8 mouse cellular contexts compared by ENCODE assay signal in genomic region chr15:89177576-89178259, GRCm38 (mm10). TPM values are rescaled to one million over a fixed set of nuclear protein-coding genes. Genes with fewer than 3 reads are reported as not detected.
DNase-seq lines count a peak whose midpoint lies in the region; ATAC-seq and TF ChIP-seq lines count a peak whose summit lies in the region.

No protein-coding gene starts in this region.

- no peaks in the 10 kb centered on the region for H3K27me3 ChIP-seq in MEL (ENCODE audit: control insufficient read depth in 1 of 2, insufficient read depth in 2 of 2, low read length in 2 of 2)
- no peaks in the 10 kb centered on the region for H3K27me3 ChIP-seq in heart, postnatal 0 days (ENCODE audit: control insufficient read depth, insufficient read depth, low read length)
- peaks cover 84% of the 10 kb centered on the region for H3K27me3 ChIP-seq in liver, embryonic 12.5 days (replicated peaks)
- H3K27me3 ChIP-seq in stomach, embryonic 14.5 days (ENCODE audit: control insufficient read depth, insufficient read depth, low read length), result no peaks in the 10 kb centered on the region

- H3K9ac ChIP-seq in MEL (ENCODE audit: control insufficient read depth, low read depth, low read length, poor library complexity, severe bottlenecking), result peak overlapping the region; percentile 37
- H3K9ac ChIP-seq in heart, postnatal 0 days (replicated peaks; ENCODE audit: low read depth, low read length), result no peak overlapping the region
- no peak overlapping the region for H3K9ac ChIP-seq in liver, embryonic 12.5 days
- H3K9ac ChIP-seq in stomach, embryonic 14.5 days (replicated peaks; ENCODE audit: low read depth, low read length), result no peak overlapping the region

- ATAC-seq in heart, postnatal 0 days (ENCODE audit: insufficient read depth, low read depth), result no peak
- peak; percentile 36 for ATAC-seq in liver, embryonic 12.5 days
- no peak for ATAC-seq in stomach, embryonic 14.5 days (ENCODE audit: insufficient number of reproducible peaks, insufficient read depth, low FRiP score, low read depth)

- TF ChIP-seq POLR2A in MEL (IDR thresholded peaks at IDR 0.05; ENCODE audit: control insufficient read depth in 1 of 2, insufficient read depth in 1 of 2, low read depth in 1 of 2, low read length in 2 of 2, poor library complexity in 1 of 2), result no peak

- no peak for TF ChIP-seq RAD21 in MEL (IDR thresholded peaks at IDR 0.05; ENCODE audit: low read depth, low read length)

- H3K4me2 ChIP-seq in heart, postnatal 0 days (ENCODE audit: low read depth, low read length), result peak overlapping the region; percentile 92
- peak overlapping the region; percentile 77 for H3K4me2 ChIP-seq in liver, embryonic 12.5 days
- H3K4me2 ChIP-seq in stomach, embryonic 14.5 days (replicated peaks; ENCODE audit: low read depth, low read length), result peak overlapping the region; percentile 61

- H3K9me3 ChIP-seq in MEL (replicated peaks; ENCODE audit: insufficient read depth, low read length), result no peaks in the 10 kb centered on the region
- no peaks in the 10 kb centered on the region for H3K9me3 ChIP-seq in heart, postnatal 0 days (replicated peaks; ENCODE audit: control insufficient read depth, low read length)
- no peaks in the 10 kb centered on the region for H3K9me3 ChIP-seq in liver, embryonic 12.5 days (replicated peaks)
- H3K9me3 ChIP-seq in stomach, embryonic 14.5 days (ENCODE audit: control insufficient read depth, low read depth, low read length), result no peaks in the 10 kb centered on the region

- 41% methylated on average over 4 of the region's 4 CpGs for WGBS in heart, postnatal 0 days
- WGBS in liver, embryonic 12.5 days (ENCODE audit: insufficient replicate concordance), result 29% methylated on average over 4 of the region's 4 CpGs
- 66% methylated on average over 4 of the region's 4 CpGs for WGBS in stomach, embryonic 14.5 days

- no peak overlapping the region for H3K4me3 ChIP-seq in MEL (ENCODE audit: control insufficient read depth in 1 of 2, insufficient read depth in 1 of 2, low read depth in 2 of 2, low read length in 2 of 2)
- H3K4me3 ChIP-seq in heart, postnatal 0 days (ENCODE audit: low read depth, low read length), result no peak overlapping the region
- H3K4me3 ChIP-seq in liver, embryonic 12.5 days, result no peak overlapping the region
- H3K4me3 ChIP-seq in stomach, embryonic 14.5 days (ENCODE audit: low read depth, low read length), result peak overlapping the region; percentile 78; the same call in 1 of the 2 replicates

- no peak for TF ChIP-seq EP300 in MEL (IDR thresholded peaks at IDR 0.05; ENCODE audit: low read depth in 1 of 2, low read length in 2 of 2)
- TF ChIP-seq EP300 in heart, postnatal 0 days (IDR thresholded peaks at IDR 0.05; ENCODE audit: low read depth), result no peak

- no peak for TF ChIP-seq CTCF in MEL (IDR thresholded peaks at IDR 0.05 in 2 of 3, conservative IDR thresholded peaks at IDR 0.05 in 1 of 3; ENCODE audit: control insufficient read depth in 1 of 3, insufficient read depth in 1 of 3, low read depth in 2 of 3, low read length in 3 of 3, poor library complexity in 1 of 3, severe bottlenecking in 1 of 3)
- TF ChIP-seq CTCF in heart, postnatal 0 days (IDR thresholded peaks at IDR 0.05; ENCODE audit: low read depth), result no peak

- peak; percentile 66 for DNase-seq in cerebellum, adult 9-11 months
- no peak for DNase-seq in cerebellum, adult 8-10 months
- DNase-seq in MEL (ENCODE audit: low read depth, low spot score), result peak; percentile 7
- no peak for DNase-seq in heart, postnatal 0 days (ENCODE audit: low spot score)
- DNase-seq in c-Kit-positive CD71-positive TER-119-positive erythroid progenitor cells, embryonic 14.5 days (ENCODE audit: low spot score), result no peak
- no peak for DNase-seq in gastrocnemius, adult 18-20 months (ENCODE audit: low spot score)

- H3K36me3 ChIP-seq in MEL (ENCODE audit: control insufficient read depth in 1 of 2, insufficient read depth in 2 of 2, low read length in 2 of 2), result peaks cover 0 to 11% of the 10 kb centered on the region in 2 experiments; a peak in 2 of 4 replicates
- H3K36me3 ChIP-seq in heart, postnatal 0 days (replicated peaks; ENCODE audit: control insufficient read depth, insufficient read depth, low read length), result no peaks in the 10 kb centered on the region
- H3K36me3 ChIP-seq in liver, embryonic 12.5 days, result no peaks in the 10 kb centered on the region
- no peaks in the 10 kb centered on the region for H3K36me3 ChIP-seq in stomach, embryonic 14.5 days (ENCODE audit: control insufficient read depth, insufficient read depth, low read length)

- no peaks in the 10 kb centered on the region for H3K79me2 ChIP-seq in MEL (ENCODE audit: control insufficient read depth, insufficient read depth, low read length, poor library complexity)

- H3K27ac ChIP-seq in MEL (ENCODE audit: control insufficient read depth, low read depth, low read length), result no peak overlapping the region
- peak overlapping the region; percentile 96 for H3K27ac ChIP-seq in heart, postnatal 0 days (ENCODE audit: low read depth)
- H3K27ac ChIP-seq in liver, embryonic 12.5 days, result peak overlapping the region; percentile 61
- H3K27ac ChIP-seq in stomach, embryonic 14.5 days (ENCODE audit: low read length), result peak overlapping the region; percentile 86; the same call in 1 of the 2 replicates

- H3K4me1 ChIP-seq in MEL (ENCODE audit: control insufficient read depth in 1 of 2, insufficient read depth in 2 of 2, low read length in 2 of 2), result peaks cover 4 to 16% of the 10 kb centered on the region in 2 experiments; a peak in 3 of 4 replicates
- peaks cover 83% of the 10 kb centered on the region for H3K4me1 ChIP-seq in heart, postnatal 0 days (ENCODE audit: control insufficient read depth, insufficient read depth)
- peaks cover 97% of the 10 kb centered on the region for H3K4me1 ChIP-seq in liver, embryonic 12.5 days
- H3K4me1 ChIP-seq in stomach, embryonic 14.5 days (ENCODE audit: control insufficient read depth, insufficient read depth, low read length), result peaks cover 68% of the 10 kb centered on the region

TF ChIP-seq in MEL, 35 proteins besides CTCF, POLR2A, EP300 and RAD21 (continues in another document):
- TF ChIP-seq MYB (IDR thresholded peaks at IDR 0.05; ENCODE audit: low read depth, low read length) (no peak), JUND (IDR thresholded peaks at IDR 0.05; ENCODE audit: low read depth, low read length) (no peak)

RNA-seq across cellular contexts. Expression of gene Plxnb2, which starts 2.9 kb away (rescaled TPM):
- 0.10 and 0.19 TPM in 2 replicates for total RNA-seq in MEL (2012; rRNA removed)
- under 1 TPM in 1 of 2 experiments, not detected in 1; 0.17 TPM for polyA plus RNA-seq in MEL (2012; ENCODE audit: insufficient read depth in 1 of 2, insufficient read length in 2 of 2, low read depth in 1 of 2, low replicate concordance in 2 of 2, missing spikeins in 1 of 2)
- total RNA-seq in heart, postnatal 0 days (2014; rRNA removed; ENCODE audit: low replicate concordance), result 153 and 199 TPM in 2 replicates
- 51.6 and 54.5 TPM in 2 replicates for polyA plus RNA-seq in heart, postnatal 0 days (2015; fragmentation: Nextera tagmentation; extraction: Ambion mirVana)
- 38.5 and 38.8 TPM in 2 replicates for polyA plus RNA-seq in liver, embryonic 12.5 days (2016; fragmentation: Nextera tagmentation; extraction: Ambion mirVana)
- polyA plus RNA-seq in stomach, embryonic 14.5 days (2014; fragmentation: Nextera tagmentation; extraction: Ambion mirVana), result 146 and 147 TPM in 2 replicates
- total RNA-seq in gastrocnemius, adult 18-20 months (2021), result 1 to 10 TPM; 4.0 to 8.2 TPM

RNA-seq across cellular contexts. Expression of gene Dennd6b, which starts 18.6 kb away (rescaled TPM):
- 4.6 and 6.1 TPM in 2 replicates for total RNA-seq in MEL (2012; rRNA removed)
- polyA plus RNA-seq in MEL (2012; ENCODE audit: insufficient read depth in 1 of 2, insufficient read length in 2 of 2, low read depth in 1 of 2, low replicate concordance in 2 of 2, missing spikeins in 1 of 2), result 10 to 100 TPM in 1 of 2 experiments, not detected in 1; 11.4 TPM
- total RNA-seq in heart, postnatal 0 days (2014; rRNA removed; ENCODE audit: low replicate concordance), result 15.2 and 19.2 TPM in 2 replicates
- 14.5 and 14.8 TPM in 2 replicates for polyA plus RNA-seq in heart, postnatal 0 days (2015; fragmentation: Nextera tagmentation; extraction: Ambion mirVana)
- 5.3 and 5.5 TPM in 2 replicates for polyA plus RNA-seq in liver, embryonic 12.5 days (2016; fragmentation: Nextera tagmentation; extraction: Ambion mirVana)
- polyA plus RNA-seq in stomach, embryonic 14.5 days (2014; fragmentation: Nextera tagmentation; extraction: Ambion mirVana), result 16.4 and 17.6 TPM in 2 replicates
- total RNA-seq in gastrocnemius, adult 18-20 months (2021), result 1 to 10 TPM; 8.8 to 9.6 TPM

RNA-seq across cellular contexts. Expression of gene Mapk11, which starts 28.3 kb away (rescaled TPM):
- 0.04 and 0.16 TPM in 2 replicates for total RNA-seq in MEL (2012; rRNA removed)
- under 1 TPM in 1 of 2 experiments, not detected in 1; 0.04 TPM for polyA plus RNA-seq in MEL (2012; ENCODE audit: insufficient read depth in 1 of 2, insufficient read length in 2 of 2, low read depth in 1 of 2, low replicate concordance in 2 of 2, missing spikeins in 1 of 2)
- total RNA-seq in heart, postnatal 0 days (2014; rRNA removed; ENCODE audit: low replicate concordance), result 1.0 and 4.9 TPM in 2 replicates
- polyA plus RNA-seq in heart, postnatal 0 days (2015; fragmentation: Nextera tagmentation; extraction: Ambion mirVana), result 2.5 and 2.6 TPM in 2 replicates
- polyA plus RNA-seq in liver, embryonic 12.5 days (2016; fragmentation: Nextera tagmentation; extraction: Ambion mirVana), result 1.8 TPM in 2 replicates
- 6.5 and 7.9 TPM in 2 replicates for polyA plus RNA-seq in stomach, embryonic 14.5 days (2014; fragmentation: Nextera tagmentation; extraction: Ambion mirVana)
- 1 to 10 TPM in 1 of 2 experiments, under 1 TPM in 1; 0.89 to 1.9 TPM for total RNA-seq in gastrocnemius, adult 18-20 months (2021)

RNA-seq across cellular contexts. Expression of gene Ppp6r2, which starts 33.6 kb away (rescaled TPM):
- total RNA-seq in MEL (2012; rRNA removed), result 13.5 and 15.5 TPM in 2 replicates
- polyA plus RNA-seq in MEL (2012; ENCODE audit: insufficient read depth in 1 of 2, insufficient read length in 2 of 2, low read depth in 1 of 2, low replicate concordance in 2 of 2, missing spikeins in 1 of 2), result 10 to 100 TPM in 1 of 2 experiments, not detected in 1; 23.2 TPM
- 65.1 and 98.4 TPM in 2 replicates for total RNA-seq in heart, postnatal 0 days (2014; rRNA removed; ENCODE audit: low replicate concordance)
- 27.4 and 27.7 TPM in 2 replicates for polyA plus RNA-seq in heart, postnatal 0 days (2015; fragmentation: Nextera tagmentation; extraction: Ambion mirVana)
- polyA plus RNA-seq in liver, embryonic 12.5 days (2016; fragmentation: Nextera tagmentation; extraction: Ambion mirVana), result 21.4 and 23.9 TPM in 2 replicates
- polyA plus RNA-seq in stomach, embryonic 14.5 days (2014; fragmentation: Nextera tagmentation; extraction: Ambion mirVana), result 33.5 and 34.6 TPM in 2 replicates
- 10 to 100 TPM; 90.7 to 93.0 TPM for total RNA-seq in gastrocnemius, adult 18-20 months (2021)

RNA-seq across cellular contexts. Expression of gene Mapk12, which starts 37.2 kb away (rescaled TPM):
- total RNA-seq in MEL (2012; rRNA removed), result 0.10 TPM in 1 of 2 replicates, not detected in the other
- under 1 TPM in 1 of 2 experiments, not detected in 1; 0.18 TPM for polyA plus RNA-seq in MEL (2012; ENCODE audit: insufficient read depth in 1 of 2, insufficient read length in 2 of 2, low read depth in 1 of 2, low replicate concordance in 2 of 2, missing spikeins in 1 of 2)
- 7.1 and 55.2 TPM in 2 replicates for total RNA-seq in heart, postnatal 0 days (2014; rRNA removed; ENCODE audit: low replicate concordance)
- polyA plus RNA-seq in heart, postnatal 0 days (2015; fragmentation: Nextera tagmentation; extraction: Ambion mirVana), result 18.6 and 18.9 TPM in 2 replicates
- polyA plus RNA-seq in liver, embryonic 12.5 days (2016; fragmentation: Nextera tagmentation; extraction: Ambion mirVana), result 2.3 and 2.7 TPM in 2 replicates
- polyA plus RNA-seq in stomach, embryonic 14.5 days (2014; fragmentation: Nextera tagmentation; extraction: Ambion mirVana), result 4.4 and 5.2 TPM in 2 replicates
- 100 to 1,000 TPM; 142 to 145 TPM for total RNA-seq in gastrocnemius, adult 18-20 months (2021)

Comparison
In these comparisons a context has a peak if more than half of its experiments do, and no peak if none do; other contexts are left out.
1. DNase-seq: peak in cerebellum, adult 9-11 months (single experiment) and MEL (single experiment); none in cerebellum, adult 8-10 months (single experiment), heart, postnatal 0 days (single experiment), c-Kit-positive CD71-positive TER-119-positive erythroid progenitor cells, embryonic 14.5 days (single experiment) and gastrocnemius, adult 18-20 months (single experiment).
2. RNA of gene Plxnb2, which starts 2.9 kb away (polyA plus RNA-seq): 146 to 147 TPM in stomach, embryonic 14.5 days, 51.6 to 54.5 TPM in heart, postnatal 0 days and 38.5 to 38.8 TPM in liver, embryonic 12.5 days; 0.17 TPM in MEL; every median in the first group is over 10 times any median in the second.
3. Peak in every context shown above with its lines, with median percentiles within 50 percentile points of each other: H3K4me2 ChIP-seq.